Mouse (Mus musculus) neural tube, embryonic 11.5 days (tissue): ENCODE measurements around the gene Rundc3b. TPM values are rescaled to one million over a fixed set of nuclear protein-coding genes. Genes with fewer than 3 reads are reported as not detected.

ENCODE experiments used
- ATAC-seq: fragments of 200-750 bp; cut with Nextera tagmentation; 2 replicates; pipeline ENCODE4 v1.8.0; 2017; ENCODE audit warnings: moderate number of reproducible peaks, mild to moderate bottlenecking, moderate TSS enrichment, moderate library complexity; ENCODE audit not compliant: insufficient read depth, low FRiP score, low TSS enrichment
- DNase-seq: peaks from one replicate; pipeline ENCODE4 v3.0.0-alpha.2; 2015; ENCODE audit warnings: low spot score
- H3K27ac ChIP-seq: fragments of 300-500 bp; sonication (generic); 2 replicates; pipeline ENCODE4 v1.5.1; 2014; ENCODE audit warnings: low read depth, mild to moderate bottlenecking, low read length
- H3K27me3 ChIP-seq: fragments of 300-500 bp; sonication (generic); 2 replicates; pipeline ENCODE4 v1.6.1; 2014; ENCODE audit warnings: mild to moderate bottlenecking, low read length, mixed read lengths; ENCODE audit not compliant: control insufficient read depth, insufficient read depth
- H3K36me3 ChIP-seq: fragments of 300-500 bp; sonication (generic); 2 replicates; pipeline ENCODE4 v1.6.1; 2014; ENCODE audit warnings: mild to moderate bottlenecking, low read length, moderate library complexity, mixed read lengths; ENCODE audit not compliant: control insufficient read depth, insufficient read depth
- H3K4me1 ChIP-seq: fragments of 300-500 bp; sonication (generic); 2 replicates; pipeline ENCODE4 v1.6.1; 2014; ENCODE audit warnings: low read length, mixed read lengths; ENCODE audit not compliant: control insufficient read depth, insufficient read depth
- H3K4me2 ChIP-seq: fragments of 300-500 bp; sonication (generic); 2 replicates; pipeline ENCODE4 v1.6.1; 2014; ENCODE audit warnings: low read depth, mild to moderate bottlenecking, moderate library complexity
- H3K4me3 ChIP-seq: fragments of 300-500 bp; sonication (generic); 2 replicates; pipeline ENCODE4 v1.5.1; 2014; ENCODE audit warnings: low read depth, low read length
- H3K9ac ChIP-seq: fragments of 300-500 bp; sonication (generic); 2 replicates; pipeline ENCODE4 v1.6.1; 2014; ENCODE audit warnings: mild to moderate bottlenecking, low read length
- H3K9me3 ChIP-seq: fragments of 300-500 bp; sonication (generic); 2 replicates; pipeline ENCODE4 v1.6.1; 2016; ENCODE audit warnings: low read length; ENCODE audit not compliant: control insufficient read depth
- WGBS: fragments of 180-500 bp; shearing (Covaris S2); extraction: QIAGEN DNeasy Blood & Tissue Kit; methylation state at CpG from one replicate; pipeline ENCODE4 v1.1.7; 2014; 5-methylcytosine and 5-hydroxymethylcytosine counted together
- polyA plus RNA-seq: library from polyadenylated mRNA; unstranded; fragments of >200 nt; fragmentation: Nextera tagmentation; extraction: Ambion mirVana; gene quantifications from 2 replicates; pipeline ENCODE4 v1.2.1, GENCODE M21; 2014

The Rundc3b gene
- polyA plus RNA-seq, 1 experiment from 2014 or later: 16.2 TPM

- Histone ChIP-seq H3K27me3 (no peaks in the 10 kb centered on the region), H3K4me3 (no peak overlapping the region), H3K27ac (no peak overlapping the region), H3K9ac (no peak overlapping the region), H3K4me1 (no peaks in the 10 kb centered on the region), H3K9me3 (no peaks in the 10 kb centered on the region), H3K36me3 (no peaks in the 10 kb centered on the region), H3K4me2 (no peak overlapping the region)
- 64% methylated on average over 7 of the region's 7 CpGs for WGBS
- ATAC-seq (no peak), DNase-seq (no peak)
Observed at GRCm38 (mm10) chr5:8541120-8542117, 81.3 kb downstream of the Rundc3b start.

- DNase-seq (no peak), ATAC-seq (no peak)
- no peaks in the 10 kb centered on the region for H3K4me1 ChIP-seq
- no peaks in the 10 kb centered on the region for H3K27me3 ChIP-seq
- no peak overlapping the region for H3K4me3 ChIP-seq
- 34% methylated on average over 3 of the region's 3 CpGs for WGBS
- H3K4me2 ChIP-seq: no peak overlapping the region
- H3K9me3 ChIP-seq: no peaks in the 10 kb centered on the region
- no peaks in the 10 kb centered on the region for H3K36me3 ChIP-seq
- no peak overlapping the region for H3K9ac ChIP-seq
- H3K27ac ChIP-seq: no peak overlapping the region
Observed at GRCm38 (mm10) chr5:8519006-8519405, 103.7 kb downstream of the Rundc3b start.

- no peak for DNase-seq
- Histone ChIP-seq H3K4me1 (no peaks in the 10 kb centered on the region), H3K9me3 (no peaks in the 10 kb centered on the region), H3K4me2 (no peak overlapping the region), H3K27ac (no peak overlapping the region), H3K36me3 (no peaks in the 10 kb centered on the region), H3K9ac (no peak overlapping the region), H3K27me3 (no peaks in the 10 kb centered on the region), H3K4me3 (no peak overlapping the region)
- WGBS: 92% methylated on average over 4 of the region's 4 CpGs
- ATAC-seq: no peak
Observed at GRCm38 (mm10) chr5:8491778-8492177, 131.0 kb downstream of the Rundc3b start.

GRCm38 (mm10) chr5:8489471-8490110 is 133.2 kb downstream of the Rundc3b start:
- WGBS: 64% methylated on average over 6 of the region's 6 CpGs
- H3K36me3 ChIP-seq: no peaks in the 10 kb centered on the region
- H3K9me3 ChIP-seq: no peaks in the 10 kb centered on the region
- no peak overlapping the region for H3K4me3 ChIP-seq
- peak; percentile 65; the same call in 1 of the 2 replicates for ATAC-seq
- no peaks in the 10 kb centered on the region for H3K4me1 ChIP-seq
- no peak overlapping the region for H3K27ac ChIP-seq
- H3K4me2 ChIP-seq: no peak overlapping the region
- no peaks in the 10 kb centered on the region for H3K27me3 ChIP-seq
- no peak overlapping the region for H3K9ac ChIP-seq
- no peak for DNase-seq

- H3K9me3 ChIP-seq: no peaks in the 10 kb centered on the region
- no peaks in the 10 kb centered on the region for H3K4me1 ChIP-seq
- H3K27ac ChIP-seq: peak overlapping the region; percentile 51; the same call in 1 of the 2 replicates
- H3K4me2 ChIP-seq: no peak overlapping the region
- no peak for DNase-seq
- H3K27me3 ChIP-seq: no peaks in the 10 kb centered on the region
- WGBS: 44% methylated on average over 2 of the region's 2 CpGs
- H3K9ac ChIP-seq: no peak overlapping the region
- H3K36me3 ChIP-seq: no peaks in the 10 kb centered on the region
- no peak overlapping the region for H3K4me3 ChIP-seq
- ATAC-seq: peak; percentile 70
Observed at GRCm38 (mm10) chr5:8488701-8489297, 134.0 kb downstream of the Rundc3b start.

GRCm38 (mm10) chr5:8487989-8488700 is 134.6 kb downstream of the Rundc3b start:
- H3K9me3 ChIP-seq: no peaks in the 10 kb centered on the region
- no peaks in the 10 kb centered on the region for H3K27me3 ChIP-seq
- H3K4me1 ChIP-seq: no peaks in the 10 kb centered on the region
- no peak overlapping the region for H3K9ac ChIP-seq
- no peak overlapping the region for H3K4me2 ChIP-seq
- peak overlapping the region; percentile 51 for H3K27ac ChIP-seq
- H3K36me3 ChIP-seq: no peaks in the 10 kb centered on the region
- WGBS: 54% methylated on average over 4 of the region's 4 CpGs
- DNase-seq (peak; percentile 26), ATAC-seq (peak; percentile 62)
- H3K4me3 ChIP-seq: no peak overlapping the region

GRCm38 (mm10) chr5:8456561-8456960 is 166.2 kb downstream of the Rundc3b start:
- DNase-seq: no peak
- no peaks in the 10 kb centered on the region for H3K9me3 ChIP-seq
- no peaks in the 10 kb centered on the region for H3K4me1 ChIP-seq
- H3K4me3 ChIP-seq: no peak overlapping the region
- ATAC-seq: no peak
- no peak overlapping the region for H3K27ac ChIP-seq
- H3K36me3 ChIP-seq: no peaks in the 10 kb centered on the region
- H3K27me3 ChIP-seq: no peaks in the 10 kb centered on the region
- no peak overlapping the region for H3K4me2 ChIP-seq
- no peak overlapping the region for H3K9ac ChIP-seq
- 91% methylated on average over 5 of the region's 5 CpGs for WGBS

GRCm38 (mm10) chr5:8455565-8455964 is 167.2 kb downstream of the Rundc3b start:
- ATAC-seq (no peak), DNase-seq (no peak)
- Histone ChIP-seq H3K9ac (no peak overlapping the region), H3K4me1 (no peaks in the 10 kb centered on the region), H3K4me2 (no peak overlapping the region), H3K27ac (no peak overlapping the region), H3K4me3 (no peak overlapping the region), H3K9me3 (no peaks in the 10 kb centered on the region), H3K27me3 (no peaks in the 10 kb centered on the region), H3K36me3 (no peaks in the 10 kb centered on the region)
